Comparison of ENCODE assay signal across 7 mouse cellular contexts in the genomic region with DNA sequence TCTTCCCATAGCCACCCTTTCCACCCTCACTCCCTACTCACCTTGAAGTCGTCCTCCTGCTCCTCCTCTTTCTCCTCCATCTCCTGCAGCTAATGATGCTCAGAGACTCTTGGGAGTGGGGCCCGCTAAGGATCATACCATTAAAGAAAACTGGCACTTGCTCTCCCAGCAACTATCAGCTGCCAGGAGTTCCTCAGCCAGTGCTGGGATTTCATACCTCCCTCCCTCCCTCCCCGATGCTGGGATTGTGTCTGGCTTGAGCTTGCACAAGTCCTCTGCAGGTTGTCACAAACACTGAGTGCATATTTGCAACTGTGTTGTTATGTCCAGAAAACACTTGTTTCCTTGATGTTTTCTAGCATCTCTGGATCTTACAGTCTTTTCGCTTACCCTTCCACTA. TPM values are rescaled to one million over a fixed set of nuclear protein-coding genes. Genes with fewer than 3 reads are reported as not detected.
A peak's percentile ranks its signal among the peaks of the same experiment; 100 is the strongest.
DNase-seq lines count a peak whose midpoint lies in the region; ATAC-seq lines count a peak whose summit lies in the region.

Gene Fkbp14, minus strand, starts transcription at position 101 of the 400 bp plus-strand sequence.

- no peak within 1 kb of the TSS for H3K27ac ChIP-seq in lung, embryonic 16.5 days (ENCODE audit: low read length)
- H3K27ac ChIP-seq in forebrain, embryonic 14.5 days (ENCODE audit: low read depth, low read length), result no peak within 1 kb of the TSS
- H3K27ac ChIP-seq in stomach, embryonic 15.5 days, result no peak within 1 kb of the TSS

- no peaks in the 10 kb centered on the region for H3K27me3 ChIP-seq in lung, embryonic 16.5 days (ENCODE audit: control insufficient read depth, insufficient read depth, low read depth, low read length)
- H3K27me3 ChIP-seq in forebrain, embryonic 14.5 days (replicated peaks; ENCODE audit: control insufficient read depth, insufficient read depth, low read length), result no peaks in the 10 kb centered on the region
- no peaks in the 10 kb centered on the region for H3K27me3 ChIP-seq in stomach, embryonic 15.5 days (replicated peaks)

- no peaks in the 10 kb centered on the region for H3K9me3 ChIP-seq in lung, embryonic 16.5 days (ENCODE audit: control insufficient read depth, low read length)
- H3K9me3 ChIP-seq in forebrain, embryonic 14.5 days (replicated peaks; ENCODE audit: control insufficient read depth, low read length), result no peaks in the 10 kb centered on the region
- no peaks in the 10 kb centered on the region for H3K9me3 ChIP-seq in stomach, embryonic 15.5 days

- no peak for DNase-seq in lung, postnatal 10 days
- no peak for DNase-seq in forebrain, embryonic 14.5 days (ENCODE audit: low spot score)
- DNase-seq in layer of hippocampus, postnatal 25 days (ENCODE audit: extremely low spot score in 1 of 2, low spot score in 1 of 2), result no peak
- no peak for DNase-seq in cerebellum, postnatal 36 days
- DNase-seq in ovary, postnatal 36 days (ENCODE audit: low spot score), result no peak

- H3K36me3 ChIP-seq in lung, embryonic 16.5 days (ENCODE audit: control insufficient read depth, insufficient read depth, low read length), result no peaks in the 10 kb centered on the region
- no peaks in the 10 kb centered on the region for H3K36me3 ChIP-seq in forebrain, embryonic 14.5 days (ENCODE audit: control insufficient read depth, insufficient read depth, low read length)
- no peaks in the 10 kb centered on the region for H3K36me3 ChIP-seq in stomach, embryonic 15.5 days

- H3K4me1 ChIP-seq in lung, embryonic 16.5 days (replicated peaks; ENCODE audit: control insufficient read depth, insufficient read depth, low read length), result peaks cover 10% of the 10 kb centered on the region
- H3K4me1 ChIP-seq in forebrain, embryonic 14.5 days (ENCODE audit: control insufficient read depth, insufficient read depth, low read length), result peaks cover 7% of the 10 kb centered on the region
- 0 out of 2 replicates have a peak, but pooled peaks cover 2% of the 10 kb centered on the region for H3K4me1 ChIP-seq in stomach, embryonic 15.5 days

- H3K9ac ChIP-seq in lung, embryonic 16.5 days (ENCODE audit: low read length), result 0 out of 2 replicates have a peak within 1 kb of the TSS, but pooled peaks have one; percentile 22
- peak within 1 kb of the TSS; percentile 88; the same call in 1 of the 2 replicates for H3K9ac ChIP-seq in forebrain, embryonic 14.5 days (ENCODE audit: low read length)
- H3K9ac ChIP-seq in stomach, embryonic 15.5 days, result no peak within 1 kb of the TSS

- WGBS in lung, embryonic 16.5 days, result 60% methylated on average over 4 of the region's 4 CpGs
- WGBS in forebrain, embryonic 14.5 days, result 70% methylated on average over 4 of the region's 4 CpGs
- WGBS in stomach, embryonic 15.5 days, result 83% methylated on average over 4 of the region's 4 CpGs

- no peak for ATAC-seq in lung, embryonic 16.5 days (ENCODE audit: low read depth)
- no peak for ATAC-seq in forebrain, embryonic 14.5 days
- no peak for ATAC-seq in stomach, embryonic 15.5 days (ENCODE audit: insufficient read depth, low FRiP score, low read depth)

- H3K4me3 ChIP-seq in lung, embryonic 16.5 days (ENCODE audit: low read length), result peak within 1 kb of the TSS; percentile 83
- H3K4me3 ChIP-seq in forebrain, embryonic 14.5 days (ENCODE audit: low read depth, low read length), result peak within 1 kb of the TSS; percentile 92
- peak within 1 kb of the TSS; percentile 65; the same call in 1 of the 2 replicates for H3K4me3 ChIP-seq in stomach, embryonic 15.5 days (replicated peaks)

- peak within 1 kb of the TSS; percentile 85 for H3K4me2 ChIP-seq in lung, embryonic 16.5 days (ENCODE audit: low read depth, low read length)
- H3K4me2 ChIP-seq in forebrain, embryonic 14.5 days (ENCODE audit: low read length), result peak within 1 kb of the TSS; percentile 78
- peak within 1 kb of the TSS; percentile 80 for H3K4me2 ChIP-seq in stomach, embryonic 15.5 days

RNA-seq across cellular contexts. Expression of gene Fkbp14, which starts in this region (rescaled TPM):
- 25.0 and 25.4 TPM in 2 replicates for polyA plus RNA-seq in lung, embryonic 16.5 days (2015; fragmentation: Nextera tagmentation; extraction: Ambion mirVana)
- 9.0 and 10.7 TPM in 2 replicates for polyA plus RNA-seq in forebrain, embryonic 14.5 days (2014; fragmentation: Nextera tagmentation; extraction: Ambion mirVana)
- 10 to 100 TPM; 12.1 to 12.8 TPM for total RNA-seq in layer of hippocampus, postnatal 25 days (2021)
- 28.0 and 28.8 TPM in 2 replicates for polyA plus RNA-seq in stomach, embryonic 15.5 days (2015; fragmentation: Nextera tagmentation; extraction: Ambion mirVana)
